Mouse (Mus musculus) liver, postnatal 0 days (tissue): ENCODE data around the gene Nek6. TPM values are rescaled to one million over a fixed set of nuclear protein-coding genes. Genes with fewer than 3 reads are reported as not detected.

Experiments
- ATAC-seq: fragments of 200-750 bp; cut with Nextera tagmentation; 2 replicates; pipeline ENCODE4 v1.8.0; 2017; ENCODE audit warnings: mild to moderate bottlenecking, moderate library complexity
- DNase-seq: peaks from one replicate; pipeline ENCODE4 v3.0.0-alpha.2; 2016
- H3K27ac ChIP-seq: fragments of 300-500 bp; sonication (generic); 2 replicates; pipeline ENCODE4 v1.5.1; 2014; ENCODE audit warnings: antibody characterized with exemption, moderate library complexity, mild to moderate bottlenecking, low read depth
- H3K27me3 ChIP-seq: fragments of 300-500 bp; sonication (generic); 2 replicates; pipeline ENCODE4 v1.6.1; 2014; ENCODE audit warnings: low read length, control low read depth, mixed read lengths; ENCODE audit not compliant: insufficient read depth
- H3K36me3 ChIP-seq: fragments of 300-500 bp; sonication (generic); replicated peaks from 2 replicates; pipeline ENCODE4 v1.6.1; 2014; ENCODE audit warnings: mild to moderate bottlenecking, control low read depth, low read length, moderate library complexity, mixed read lengths; ENCODE audit not compliant: insufficient read depth
- H3K4me1 ChIP-seq: fragments of 300-500 bp; sonication (generic); 2 replicates; pipeline ENCODE4 v1.6.1; 2014; ENCODE audit warnings: antibody characterized with exemption, mild to moderate bottlenecking, control low read depth; ENCODE audit not compliant: insufficient read depth
- H3K4me2 ChIP-seq: fragments of 300-500 bp; sonication (generic); 2 replicates; pipeline ENCODE4 v1.6.1; 2014; ENCODE audit warnings: low read depth, mild to moderate bottlenecking, low read length, moderate library complexity, mixed read lengths
- H3K4me3 ChIP-seq: fragments of 300-500 bp; sonication (generic); 2 replicates; pipeline ENCODE4 v1.5.1; 2014; ENCODE audit warnings: low read depth, low read length
- H3K9ac ChIP-seq: fragments of 300-500 bp; sonication (generic); replicated peaks from 2 replicates; pipeline ENCODE4 v1.6.1; 2014; ENCODE audit warnings: mild to moderate bottlenecking, moderate library complexity
- H3K9me3 ChIP-seq: fragments of 300-500 bp; sonication (generic); 2 replicates; pipeline ENCODE4 v1.6.1; 2016; ENCODE audit warnings: mild to moderate bottlenecking, control low read depth, low read length, mixed read lengths
- CTCF ChIP-seq: sonication (generic); IDR thresholded peaks from 2 replicates; pipeline ENCODE4 v1.5.1; 2016; ENCODE audit warnings: antibody characterized with exemption, low read depth
- EP300 ChIP-seq: IDR thresholded peaks from 2 replicates; pipeline ENCODE4 v1.6.1; 2016; ENCODE audit warnings: antibody characterized with exemption, low read depth, mild to moderate bottlenecking
- WGBS: fragments of 180-500 bp; shearing (Covaris S2); extraction: QIAGEN DNeasy Blood & Tissue Kit; methylation state at CpG from one replicate; pipeline ENCODE4 v1.1.7; 2014; ENCODE audit not compliant: insufficient replicate concordance; 5-methylcytosine and 5-hydroxymethylcytosine counted together
- polyA plus RNA-seq: library from polyadenylated mRNA; unstranded; fragments of >200 nt; fragmentation: Nextera tagmentation; extraction: Ambion mirVana; gene quantifications from 2 replicates; pipeline ENCODE4 v1.2.1, GENCODE M21; 2015

Nek6 gene
- polyA plus RNA-seq, 1 experiment from 2014 or later = 39.7 TPM

DNA sequence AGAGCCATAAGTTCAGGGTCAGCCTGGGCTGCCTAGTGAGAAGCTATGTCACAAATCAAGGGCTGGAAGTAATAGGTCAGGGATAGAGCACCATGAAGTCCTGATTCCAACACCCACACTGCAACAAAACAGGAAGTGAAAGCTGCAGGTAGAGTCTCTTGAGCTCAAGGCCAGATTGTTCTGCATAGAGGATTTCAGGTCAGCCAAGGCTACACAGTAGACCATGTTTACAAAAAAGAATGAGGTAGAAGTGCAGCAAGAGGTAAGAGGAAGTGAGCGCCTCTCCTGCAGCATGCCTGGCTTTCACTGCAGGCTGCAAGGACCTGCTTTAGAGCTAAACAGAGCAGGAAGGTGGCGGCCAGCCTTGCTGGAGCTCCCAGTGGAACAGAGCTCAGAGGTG, 63.3 kb downstream of the Nek6 start:
- no peak overlapping the region for H3K4me3 ChIP-seq
- peaks cover 37% of the 10 kb centered on the region for H3K36me3 ChIP-seq
- H3K4me2 ChIP-seq = no peak overlapping the region
- no peaks in the 10 kb centered on the region for H3K27me3 ChIP-seq
- H3K9me3 ChIP-seq = no peaks in the 10 kb centered on the region
- H3K4me1 ChIP-seq = no peaks in the 10 kb centered on the region
- ATAC-seq = no peak
- no peak overlapping the region for H3K9ac ChIP-seq
- no peak for DNase-seq
- no peak overlapping the region for H3K27ac ChIP-seq
- no peak for TF ChIP-seq CTCF
- 89% methylated on average over 2 of the region's 2 CpGs for WGBS

DNA sequence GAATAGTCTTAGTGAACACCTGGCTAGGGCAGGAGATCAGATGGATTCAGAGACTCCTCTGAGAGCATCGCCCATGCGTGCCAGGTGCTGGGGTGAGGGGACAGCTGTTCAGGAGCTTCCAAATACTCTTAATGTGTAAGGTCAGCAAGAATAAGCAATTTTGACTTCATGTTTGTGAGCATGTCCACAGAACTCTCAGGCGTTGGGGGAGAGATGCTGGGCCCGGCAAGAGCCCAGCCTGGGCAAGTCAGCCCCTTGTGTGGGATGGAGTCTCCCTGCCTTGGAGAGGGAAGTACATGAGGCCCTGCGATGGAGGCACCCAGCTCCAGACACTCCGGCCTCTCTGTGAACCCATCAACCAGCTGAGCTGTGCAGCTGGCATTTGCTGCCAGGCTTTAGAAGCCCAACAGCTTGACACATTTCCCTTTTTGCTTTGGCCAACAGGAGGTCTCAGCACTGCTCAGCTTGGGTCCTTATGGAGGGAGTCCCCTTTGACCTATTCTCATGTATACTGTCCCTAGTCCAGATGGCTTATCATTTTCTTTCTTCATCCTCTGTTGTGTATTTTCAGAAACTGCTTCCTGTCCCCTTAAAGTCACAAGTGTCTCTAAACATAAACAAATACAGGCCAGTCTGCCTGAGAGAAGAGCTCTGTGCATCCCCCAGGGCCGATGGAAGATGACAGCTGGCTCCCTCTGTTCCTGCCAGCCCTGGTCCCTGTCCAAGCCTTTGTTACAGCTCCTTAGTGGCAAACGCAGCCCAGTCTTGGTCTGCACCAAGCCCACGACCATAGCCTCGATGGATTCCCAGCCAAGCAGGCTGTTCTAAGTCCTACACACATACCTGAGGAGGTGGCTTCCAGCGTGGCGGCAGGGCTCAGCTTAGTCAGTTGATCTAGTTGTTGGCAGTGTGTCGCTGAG, 67.4 kb downstream of the Nek6 start:
- DNase-seq (no peak), ATAC-seq (no peak)
- Histone ChIP-seq H3K9ac (no peak overlapping the region), H3K9me3 (no peaks in the 10 kb centered on the region), H3K4me1 (no peaks in the 10 kb centered on the region), H3K36me3 (peaks cover 25% of the 10 kb centered on the region), H3K4me2 (no peak overlapping the region), H3K27ac (no peak overlapping the region), H3K4me3 (no peak overlapping the region), H3K27me3 (no peaks in the 10 kb centered on the region)
- WGBS = 72% methylated on average over 13 of the region's 13 CpGs
- no peak for TF ChIP-seq EP300
- TF ChIP-seq CTCF = no peak

DNA sequence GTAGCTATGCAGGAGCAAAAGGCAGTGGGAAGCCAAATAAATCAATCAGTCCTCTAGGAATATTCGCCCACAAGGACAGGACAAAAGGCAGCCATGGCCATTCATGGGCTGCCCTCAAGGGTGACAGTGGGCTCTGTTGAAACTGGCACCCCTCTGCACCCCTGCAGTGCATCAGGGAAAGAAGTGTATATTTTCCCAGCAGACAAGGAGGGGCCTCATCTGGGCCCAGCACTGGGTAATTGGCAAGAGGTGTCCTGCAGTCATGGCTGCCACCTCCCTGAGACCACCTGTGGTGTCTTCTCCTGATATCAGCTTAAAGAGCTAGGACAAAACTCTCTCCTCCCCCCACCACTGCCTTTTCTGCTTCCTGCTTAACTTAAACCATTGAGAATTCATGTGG, 68.1 kb downstream of the Nek6 start:
- 68% methylated on average over 1 of the region's 1 CpGs for WGBS
- TF ChIP-seq CTCF (no peak), EP300 (no peak)
- Histone ChIP-seq H3K4me3 (no peak overlapping the region), H3K9me3 (no peaks in the 10 kb centered on the region), H3K27ac (no peak overlapping the region), H3K4me2 (no peak overlapping the region), H3K36me3 (peaks cover 25% of the 10 kb centered on the region), H3K9ac (no peak overlapping the region), H3K4me1 (no peaks in the 10 kb centered on the region), H3K27me3 (no peaks in the 10 kb centered on the region)
- ATAC-seq (no peak), DNase-seq (no peak)

DNA sequence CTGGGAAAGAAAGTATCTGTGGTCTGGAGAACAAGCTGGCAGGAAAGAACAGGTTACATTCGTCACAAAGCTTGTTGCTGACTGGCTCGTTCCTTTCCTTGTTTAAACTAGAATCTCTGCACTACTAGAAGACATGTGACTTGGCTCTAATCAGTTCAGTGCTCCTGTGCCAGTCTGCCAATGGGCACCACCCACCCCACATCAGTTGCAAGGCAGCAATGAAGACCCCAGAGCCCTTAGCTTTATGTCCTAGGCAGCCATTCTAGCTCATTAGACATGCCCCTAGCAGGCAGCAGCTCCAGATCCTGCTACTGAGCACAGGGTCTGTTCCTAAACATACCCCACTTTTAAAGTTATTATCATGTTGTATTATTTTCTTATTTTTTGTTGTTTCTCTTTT, 72.5 kb downstream of the Nek6 start:
- H3K4me1 ChIP-seq = no peaks in the 10 kb centered on the region
- DNase-seq (no peak), ATAC-seq (no peak)
- no peak overlapping the region for H3K27ac ChIP-seq
- no peaks in the 10 kb centered on the region for H3K9me3 ChIP-seq
- H3K9ac ChIP-seq = no peak overlapping the region
- H3K4me3 ChIP-seq = no peak overlapping the region
- H3K4me2 ChIP-seq = no peak overlapping the region
- no peaks in the 10 kb centered on the region for H3K27me3 ChIP-seq
- H3K36me3 ChIP-seq = peaks cover 45% of the 10 kb centered on the region
- WGBS = 68% methylated on average over 2 of the region's 2 CpGs
- TF ChIP-seq CTCF (no peak), EP300 (no peak)

DNA sequence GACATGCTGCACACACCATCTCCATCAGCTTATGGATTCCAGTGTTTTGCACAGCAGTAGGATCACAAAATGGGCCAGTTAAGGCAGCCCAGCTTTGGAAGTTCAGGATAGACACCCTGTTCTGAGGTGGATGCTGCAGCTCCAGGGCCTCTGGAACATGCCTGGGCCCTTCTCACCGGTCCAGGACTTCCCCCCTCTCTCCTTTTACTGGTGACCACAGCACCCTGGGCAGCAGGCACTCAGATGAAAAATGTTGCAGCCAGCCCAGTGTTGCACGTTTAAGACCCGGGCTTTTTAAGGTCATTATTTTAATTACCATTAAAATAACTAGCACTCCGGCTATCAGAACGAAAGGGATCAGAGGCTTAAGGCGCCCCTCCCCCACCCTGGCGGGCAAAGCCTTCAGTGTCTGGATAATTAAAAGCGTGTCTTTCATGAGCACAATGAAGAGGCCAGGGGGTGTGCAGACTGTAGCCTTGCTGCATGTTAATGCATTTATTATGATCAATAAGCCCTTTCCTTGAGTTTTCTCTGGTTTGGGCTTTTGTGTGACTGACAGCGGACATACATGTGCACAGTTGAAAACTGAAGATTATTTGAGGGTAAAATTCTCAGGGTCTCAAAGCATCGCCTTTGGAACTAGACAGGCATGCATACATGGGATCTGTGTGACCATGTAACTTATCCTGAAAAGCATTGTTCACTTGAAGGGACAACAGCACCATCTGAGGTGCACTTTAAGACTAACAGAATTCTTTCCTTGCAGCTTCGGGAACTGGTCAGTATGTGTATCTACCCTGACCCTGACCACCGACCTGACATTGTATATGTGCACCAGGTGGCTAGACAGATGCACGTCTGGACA, 73.3 kb downstream of the Nek6 start:
- no peak for TF ChIP-seq EP300
- no peak for TF ChIP-seq CTCF
- H3K4me2 ChIP-seq = no peak overlapping the region
- H3K36me3 ChIP-seq = peaks cover 52% of the 10 kb centered on the region
- H3K9me3 ChIP-seq = no peaks in the 10 kb centered on the region
- H3K4me3 ChIP-seq = no peak overlapping the region
- H3K27me3 ChIP-seq = no peaks in the 10 kb centered on the region
- no peak for DNase-seq
- WGBS = 64% methylated on average over 13 of the region's 13 CpGs
- ATAC-seq = peak; percentile 9; the same call in 1 of the 2 replicates
- H3K27ac ChIP-seq = no peak overlapping the region
- no peaks in the 10 kb centered on the region for H3K4me1 ChIP-seq
- no peak overlapping the region for H3K9ac ChIP-seq

DNA sequence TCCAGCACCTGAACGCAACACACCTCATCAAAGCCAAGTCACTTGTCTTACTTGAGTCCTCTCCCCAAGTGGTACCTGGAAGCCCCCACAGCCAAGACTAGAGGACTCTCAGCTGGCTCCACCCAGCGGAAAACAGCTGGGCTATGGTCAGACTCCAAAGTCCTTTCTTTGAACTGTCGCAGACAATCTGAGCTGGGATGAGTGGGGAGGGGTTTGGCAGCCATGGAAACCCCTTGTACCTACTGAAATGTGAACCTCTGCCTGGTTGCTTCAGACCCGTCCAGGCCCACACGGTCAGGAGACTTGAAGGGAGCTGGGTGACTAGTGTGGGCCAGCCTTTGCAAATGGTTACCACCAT, 73.9 kb downstream of the Nek6 start:
- Histone ChIP-seq H3K36me3 (peaks cover 53% of the 10 kb centered on the region), H3K4me2 (no peak overlapping the region), H3K9me3 (no peaks in the 10 kb centered on the region), H3K27ac (no peak overlapping the region), H3K9ac (no peak overlapping the region), H3K4me1 (no peaks in the 10 kb centered on the region), H3K4me3 (no peak overlapping the region), H3K27me3 (no peaks in the 10 kb centered on the region)
- 63% methylated on average over 5 of the region's 5 CpGs for WGBS
- TF ChIP-seq EP300 = no peak
- no peak for TF ChIP-seq CTCF
- no peak for DNase-seq
- peak; percentile 69 for ATAC-seq
